Mouse (Mus musculus): Measurements from ENCODE around the gene Dst. TPM values are rescaled to one million over a fixed set of nuclear protein-coding genes. Genes with fewer than 3 reads are reported as not detected.
"Not testable (repeated sequence)": the region's sequence is repeated elsewhere in the genome, so short reads cannot be mapped to it uniquely, and the experiment has no call there.

Gene Dst
- total RNA-seq, 1 experiment from 2014 or later: 1.5 TPM

- ATAC-seq (ENCODE audit: extremely low read depth, insufficient number of reproducible peaks, low FRiP score, poor library complexity, severe bottlenecking): no peak
These were observed 136.0 kb downstream of the Dst start for GRCm38 (mm10) chr1:34043836-34044550.

- no peak for ATAC-seq (ENCODE audit: extremely low read depth, insufficient number of reproducible peaks, low FRiP score, poor library complexity, severe bottlenecking)
These were observed 136.7 kb downstream of the Dst start for GRCm38 (mm10) chr1:34044675-34045074.

GRCm38 (mm10) chr1:34047285-34047684 is 139.3 kb downstream of the Dst start:
- ATAC-seq (ENCODE audit: extremely low read depth, insufficient number of reproducible peaks, low FRiP score, poor library complexity, severe bottlenecking): no peak

- ATAC-seq (ENCODE audit: extremely low read depth, insufficient number of reproducible peaks, low FRiP score, poor library complexity, severe bottlenecking): no peak
These were observed 143.2 kb downstream of the Dst start for GRCm38 (mm10) chr1:34051251-34051650.

GRCm38 (mm10) chr1:34052422-34052821 is 144.4 kb downstream of the Dst start:
- ATAC-seq (ENCODE audit: extremely low read depth, insufficient number of reproducible peaks, low FRiP score, poor library complexity, severe bottlenecking): no peak

- no peak for ATAC-seq (ENCODE audit: extremely low read depth, insufficient number of reproducible peaks, low FRiP score, poor library complexity, severe bottlenecking)
These were observed 146.9 kb downstream of the Dst start for GRCm38 (mm10) chr1:34054970-34055369.

GRCm38 (mm10) chr1:34056658-34057057 is 148.6 kb downstream of the Dst start:
- no peak for ATAC-seq (ENCODE audit: extremely low read depth, insufficient number of reproducible peaks, low FRiP score, poor library complexity, severe bottlenecking)

GRCm38 (mm10) chr1:34059231-34059630 is 151.2 kb downstream of the Dst start:
- ATAC-seq (ENCODE audit: extremely low read depth, insufficient number of reproducible peaks, low FRiP score, poor library complexity, severe bottlenecking): no peak

GRCm38 (mm10) chr1:34060446-34060845 is 152.4 kb downstream of the Dst start:
- no peak for ATAC-seq (ENCODE audit: extremely low read depth, insufficient number of reproducible peaks, low FRiP score, poor library complexity, severe bottlenecking)

GRCm38 (mm10) chr1:34061078-34061477 is 153.1 kb downstream of the Dst start:
- no peak for ATAC-seq (ENCODE audit: extremely low read depth, insufficient number of reproducible peaks, low FRiP score, poor library complexity, severe bottlenecking)

GRCm38 (mm10) chr1:34061860-34062259 is 153.8 kb downstream of the Dst start:
- no peak for ATAC-seq (ENCODE audit: extremely low read depth, insufficient number of reproducible peaks, low FRiP score, poor library complexity, severe bottlenecking)

GRCm38 (mm10) chr1:34063943-34064342 is 155.9 kb downstream of the Dst start:
- no peak for ATAC-seq (ENCODE audit: extremely low read depth, insufficient number of reproducible peaks, low FRiP score, poor library complexity, severe bottlenecking)

- ATAC-seq (ENCODE audit: extremely low read depth, insufficient number of reproducible peaks, low FRiP score, poor library complexity, severe bottlenecking): no peak
These were observed 157.6 kb downstream of the Dst start for GRCm38 (mm10) chr1:34065551-34066048.

- ATAC-seq (ENCODE audit: extremely low read depth, insufficient number of reproducible peaks, low FRiP score, poor library complexity, severe bottlenecking): not testable (repeated sequence)
These were observed 158.4 kb downstream of the Dst start for GRCm38 (mm10) chr1:34066401-34066800.

GRCm38 (mm10) chr1:34068341-34068740 is 160.3 kb downstream of the Dst start:
- no peak for ATAC-seq (ENCODE audit: extremely low read depth, insufficient number of reproducible peaks, low FRiP score, poor library complexity, severe bottlenecking)

- ATAC-seq (ENCODE audit: extremely low read depth, insufficient number of reproducible peaks, low FRiP score, poor library complexity, severe bottlenecking): no peak
These were observed 161.7 kb downstream of the Dst start for GRCm38 (mm10) chr1:34069514-34070290.

- ATAC-seq (ENCODE audit: extremely low read depth, insufficient number of reproducible peaks, low FRiP score, poor library complexity, severe bottlenecking): no peak
These were observed 162.4 kb downstream of the Dst start for GRCm38 (mm10) chr1:34070474-34070873.

- ATAC-seq (ENCODE audit: extremely low read depth, insufficient number of reproducible peaks, low FRiP score, poor library complexity, severe bottlenecking): no peak
These were observed 163.1 kb downstream of the Dst start for GRCm38 (mm10) chr1:34070991-34071639.

GRCm38 (mm10) chr1:34072262-34072661 is 164.2 kb downstream of the Dst start:
- ATAC-seq (ENCODE audit: extremely low read depth, insufficient number of reproducible peaks, low FRiP score, poor library complexity, severe bottlenecking): no peak

Data from neutrophil, adult 5-6 weeks (primary cell).